Mouse (Mus musculus) heart, postnatal 0 days (tissue): Measurements from ENCODE around the gene Ncor2.

ENCODE experiments used
- CTCF ChIP-seq: IDR thresholded peaks from 2 replicates; pipeline ENCODE4 v1.5.1; 2016; ENCODE audit warnings: antibody characterized with exemption, control low read depth, low read depth
- EP300 ChIP-seq: IDR thresholded peaks from 2 replicates; pipeline ENCODE4 v1.6.1; 2016; ENCODE audit warnings: antibody characterized with exemption, low read depth

GRCm38 (mm10) chr5:125132566-125133260, 46.3 kb downstream of the Ncor2 start:
- TF ChIP-seq CTCF: no peak
- TF ChIP-seq EP300: no peak
